In genomic region chr7:139914141-139915047, GRCm38 (mm10) we compare ENCODE assay signal across 9 mouse cellular contexts. TPM values are rescaled to one million over a fixed set of nuclear protein-coding genes. Genes with fewer than 3 reads are reported as not detected.
DNase-seq lines count a peak whose midpoint lies in the region; ATAC-seq lines count a peak whose summit lies in the region.
"Had no signal": no experiment of that assay in that cellular context is flagged by ENCODE, and none has a peak within 500 bp of the region (broad histone marks: within the 10 kb centered on the region; RNA-seq: fewer than 3 reads in every experiment).

No protein-coding gene starts in this region.

- H3K9ac ChIP-seq in forebrain, embryonic 12.5 days: no peak overlapping the region
- no peak overlapping the region; the same call in 1 of the 2 replicates for H3K9ac ChIP-seq in liver, embryonic 12.5 days
- H3K9ac ChIP-seq in stomach, embryonic 16.5 days (ENCODE audit: low read length): no peak overlapping the region; the same call in 1 of the 2 replicates

- peak; percentile 24 for DNase-seq in cerebellum, adult 11-12 months
- no peak for DNase-seq in cerebellum, adult 18-20 months
- peak; percentile 58 for DNase-seq in CD4-positive, CD25-positive, alpha-beta regulatory T cell, adult 2 months (ENCODE audit: low read depth, low spot score)
- DNase-seq in right cerebral cortex, postnatal 10 days (ENCODE audit: low spot score in 2 of 2): no peak
- no peak for DNase-seq in adipocyte (ENCODE audit: low spot score)

- H3K4me3 ChIP-seq in forebrain, embryonic 12.5 days (replicated peaks): peak overlapping the region; percentile 23
- peak overlapping the region; percentile 41 for H3K4me3 ChIP-seq in liver, embryonic 12.5 days
- H3K4me3 ChIP-seq in stomach, embryonic 16.5 days (replicated peaks; ENCODE audit: low read length): peak overlapping the region; percentile 46

- peaks cover 24% of the 10 kb centered on the region for H3K4me1 ChIP-seq in forebrain, embryonic 12.5 days
- peaks cover 9% of the 10 kb centered on the region; the same call in 1 of the 2 replicates for H3K4me1 ChIP-seq in liver, embryonic 12.5 days
- H3K4me1 ChIP-seq in stomach, embryonic 16.5 days (ENCODE audit: control insufficient read depth, insufficient read depth, low read length): peaks cover 8% of the 10 kb centered on the region; the same call in 1 of the 2 replicates

- no peaks in the 10 kb centered on the region for H3K36me3 ChIP-seq in forebrain, embryonic 12.5 days (replicated peaks)
- no peaks in the 10 kb centered on the region for H3K36me3 ChIP-seq in liver, embryonic 12.5 days
- no peaks in the 10 kb centered on the region for H3K36me3 ChIP-seq in stomach, embryonic 16.5 days (ENCODE audit: control insufficient read depth, insufficient read depth, low read length)

- H3K27me3 ChIP-seq in forebrain, embryonic 12.5 days: peaks cover 71% of the 10 kb centered on the region
- peaks cover 63% of the 10 kb centered on the region for H3K27me3 ChIP-seq in liver, embryonic 12.5 days (replicated peaks)
- H3K27me3 ChIP-seq in stomach, embryonic 16.5 days (ENCODE audit: control insufficient read depth, insufficient read depth, low read length): peaks cover 3% of the 10 kb centered on the region

- H3K4me2 ChIP-seq in forebrain, embryonic 12.5 days: peak overlapping the region; percentile 44
- H3K4me2 ChIP-seq in liver, embryonic 12.5 days: peak overlapping the region; percentile 61
- H3K4me2 ChIP-seq in stomach, embryonic 16.5 days (ENCODE audit: low read depth, low read length): peak overlapping the region; percentile 63

- peak; percentile 73 for ATAC-seq in forebrain, embryonic 12.5 days (ENCODE audit: low FRiP score)
- peak; percentile 81 for ATAC-seq in liver, embryonic 12.5 days
- ATAC-seq in stomach, embryonic 16.5 days (ENCODE audit: insufficient read depth, low FRiP score): peak; percentile 70

- H3K27ac ChIP-seq in forebrain, embryonic 12.5 days: no peak overlapping the region
- no peak overlapping the region for H3K27ac ChIP-seq in liver, embryonic 12.5 days
- H3K27ac ChIP-seq in stomach, embryonic 16.5 days (ENCODE audit: low read length): no peak overlapping the region

- no peaks in the 10 kb centered on the region for H3K9me3 ChIP-seq in forebrain, embryonic 12.5 days
- H3K9me3 ChIP-seq in liver, embryonic 12.5 days (replicated peaks): no peaks in the 10 kb centered on the region
- no peaks in the 10 kb centered on the region for H3K9me3 ChIP-seq in stomach, embryonic 16.5 days (replicated peaks; ENCODE audit: control insufficient read depth, low read length)

- 11% methylated on average over 29 of the region's 29 CpGs for WGBS in forebrain, embryonic 12.5 days
- WGBS in liver, embryonic 12.5 days (ENCODE audit: insufficient replicate concordance): 8% methylated on average over 29 of the region's 29 CpGs
- 13% methylated on average over 29 of the region's 29 CpGs for WGBS in stomach, embryonic 16.5 days

RNA-seq across cellular contexts. Expression of gene Kndc1, which starts 19.9 kb away (rescaled TPM):
- polyA plus RNA-seq in forebrain, embryonic 12.5 days (2016; fragmentation: Nextera tagmentation; extraction: Ambion mirVana): 1.2 and 1.3 TPM in 2 replicates
- polyA plus RNA-seq in liver, embryonic 12.5 days (2016; fragmentation: Nextera tagmentation; extraction: Ambion mirVana): 0.05 TPM in 1 of 2 replicates, not detected in the other
- polyA plus RNA-seq in stomach, embryonic 16.5 days (2015; fragmentation: Nextera tagmentation; extraction: Ambion mirVana): 0.19 and 0.22 TPM in 2 replicates
- polyA plus RNA-seq: C2C12 had no signal

RNA-seq across cellular contexts. Expression of gene Utf1, which starts 29.2 kb away (rescaled TPM):
- polyA plus RNA-seq in forebrain, embryonic 12.5 days (2016; fragmentation: Nextera tagmentation; extraction: Ambion mirVana): not detected in 2 replicates
- not detected in 2 replicates for polyA plus RNA-seq in liver, embryonic 12.5 days (2016; fragmentation: Nextera tagmentation; extraction: Ambion mirVana)
- not detected in 2 replicates for polyA plus RNA-seq in stomach, embryonic 16.5 days (2015; fragmentation: Nextera tagmentation; extraction: Ambion mirVana)
- polyA plus RNA-seq: C2C12 had no signal

Comparison
In these comparisons a context has a peak if more than half of its experiments do, and no peak if none do; other contexts are left out.
1. DNase-seq: peak in cerebellum, adult 11-12 months (single experiment) and CD4-positive, CD25-positive, alpha-beta regulatory T cell, adult 2 months (single experiment); none in cerebellum, adult 18-20 months (0 of 2), right cerebral cortex, postnatal 10 days (0 of 2) and adipocyte (single experiment).
2. Peak in every context shown above with its lines, with median percentiles within 50 percentile points of each other: ATAC-seq, H3K4me2 ChIP-seq and H3K4me3 ChIP-seq.